Mouse (Mus musculus): Measurements from ENCODE around the gene Macf1.

Gene Macf1

GRCm38 (mm10) chr4:123404056-123404455 lies 280.1 kb downstream of the Macf1 start:
- in situ Hi-C loops (cut with MboI; ENCODE audit: low pct_unique_long_range_greater_than_20kb in 1 of 2, low sequenced_read_pairs in 2 of 2, unreplicated experiment in 1 of 2) = no loop called here

- in situ Hi-C loops (cut with MboI; ENCODE audit: low pct_unique_long_range_greater_than_20kb in 1 of 2, low sequenced_read_pairs in 2 of 2, unreplicated experiment in 1 of 2) = no loop called here
Measured at GRCm38 (mm10) chr4:123402244-123402643, 281.9 kb downstream of the Macf1 start.

GRCm38 (mm10) chr4:123401265-123401664 lies 282.9 kb downstream of the Macf1 start:
- in situ Hi-C loops (cut with MboI; ENCODE audit: low pct_unique_long_range_greater_than_20kb in 1 of 2, low sequenced_read_pairs in 2 of 2, unreplicated experiment in 1 of 2) = no loop called here

GRCm38 (mm10) chr4:123397643-123398434 lies 286.3 kb downstream of the Macf1 start:
- in situ Hi-C loops (cut with MboI; ENCODE audit: low pct_unique_long_range_greater_than_20kb in 1 of 2, low sequenced_read_pairs in 2 of 2, unreplicated experiment in 1 of 2) = no loop called here

DNA sequence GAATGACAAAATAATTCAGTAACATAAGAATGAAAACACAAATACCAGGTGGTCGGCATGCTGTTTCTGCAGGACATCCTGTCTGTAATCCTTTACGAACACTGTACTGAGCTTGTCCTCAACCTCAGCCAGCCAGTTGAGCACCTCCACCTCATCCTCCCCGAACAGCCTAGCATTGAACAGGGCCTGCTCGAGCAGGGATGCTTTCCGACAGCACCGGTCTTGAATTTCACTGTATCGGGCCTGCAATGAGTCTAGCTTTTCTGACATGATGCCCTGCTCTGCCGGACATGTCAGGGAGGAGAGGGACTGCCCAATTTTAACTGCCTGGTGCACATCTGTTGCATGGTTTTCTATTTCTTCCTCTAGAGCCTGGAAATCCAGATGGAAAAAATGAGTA lies 287.1 kb downstream of the Macf1 start:
- in situ Hi-C loops (cut with MboI; ENCODE audit: low pct_unique_long_range_greater_than_20kb in 1 of 2, low sequenced_read_pairs in 2 of 2, unreplicated experiment in 1 of 2) = no loop called here

- in situ Hi-C loops (cut with MboI; ENCODE audit: low pct_unique_long_range_greater_than_20kb in 1 of 2, low sequenced_read_pairs in 2 of 2, unreplicated experiment in 1 of 2) = no loop called here
Measured at GRCm38 (mm10) chr4:123395435-123396000, 288.6 kb downstream of the Macf1 start.

DNA sequence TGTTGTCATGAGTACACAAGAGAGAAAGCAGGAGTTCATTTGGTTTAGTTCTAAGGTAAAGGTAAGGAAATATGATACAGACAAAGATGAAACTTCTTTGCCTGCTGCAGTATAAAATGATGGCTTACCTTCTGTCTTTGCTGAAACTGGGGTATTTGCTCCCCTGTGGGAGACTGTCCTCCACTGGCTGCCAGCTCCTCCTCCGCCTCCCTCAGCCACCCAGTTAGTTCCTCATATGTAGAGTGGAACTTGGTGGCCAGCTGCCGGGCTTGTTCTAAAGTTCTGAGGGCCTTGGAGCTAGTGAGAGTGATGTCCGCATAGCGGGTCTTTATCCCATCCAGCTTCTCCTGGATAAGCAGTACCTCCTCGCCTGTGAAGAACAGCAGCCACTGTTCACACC lies 289.3 kb downstream of the Macf1 start:
- in situ Hi-C loops (cut with MboI; ENCODE audit: low pct_unique_long_range_greater_than_20kb in 1 of 2, low sequenced_read_pairs in 2 of 2, unreplicated experiment in 1 of 2) = no loop called here

DNA sequence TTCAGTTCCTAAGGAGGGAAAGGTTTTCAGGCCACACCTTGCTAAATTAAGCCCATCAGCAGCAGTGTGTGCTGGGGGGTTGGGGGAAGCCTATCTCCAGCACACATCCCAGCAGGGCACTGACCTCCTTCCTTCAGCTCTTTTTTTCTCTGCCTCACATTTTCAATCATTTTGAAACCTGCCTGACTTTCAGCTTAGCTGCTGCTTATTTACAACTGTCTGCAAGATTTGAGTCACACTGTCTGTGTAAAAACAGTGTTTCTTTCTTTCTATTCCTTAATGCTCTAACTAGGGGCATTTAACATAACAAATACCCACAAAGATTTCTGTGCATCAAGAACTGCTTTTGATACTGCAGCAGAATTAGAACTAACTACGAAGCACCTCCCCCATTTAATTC lies 289.9 kb downstream of the Macf1 start:
- in situ Hi-C loops (cut with MboI; ENCODE audit: low pct_unique_long_range_greater_than_20kb in 1 of 2, low sequenced_read_pairs in 2 of 2, unreplicated experiment in 1 of 2) = no loop called here

- in situ Hi-C loops (cut with MboI; ENCODE audit: low pct_unique_long_range_greater_than_20kb in 1 of 2, low sequenced_read_pairs in 2 of 2, unreplicated experiment in 1 of 2) = no loop called here
Measured at GRCm38 (mm10) chr4:123393004-123393403, 291.2 kb downstream of the Macf1 start.

GRCm38 (mm10) chr4:123392187-123392586 lies 292.0 kb downstream of the Macf1 start:
- in situ Hi-C loops (cut with MboI; ENCODE audit: low pct_unique_long_range_greater_than_20kb in 1 of 2, low sequenced_read_pairs in 2 of 2, unreplicated experiment in 1 of 2) = no loop called here

DNA sequence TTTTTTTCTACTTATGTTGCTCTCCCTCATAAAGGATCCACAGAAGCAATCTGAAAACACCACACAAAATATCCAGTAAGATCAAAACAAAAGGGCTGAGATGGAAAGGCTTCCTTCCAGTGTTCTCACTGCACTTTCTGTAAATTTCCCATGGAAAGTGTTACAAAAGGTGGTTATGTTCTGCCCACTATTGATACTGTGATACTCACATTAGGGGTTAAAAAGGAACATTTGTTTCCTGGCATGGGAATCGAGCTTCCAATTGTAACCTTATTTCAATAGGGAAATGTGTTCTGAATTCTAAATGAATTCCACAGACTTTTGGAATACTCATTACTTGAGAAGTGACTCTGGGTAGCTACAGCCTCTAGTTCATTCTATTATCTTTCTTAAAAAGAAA lies 299.1 kb downstream of the Macf1 start:
- in situ Hi-C loops (cut with MboI; ENCODE audit: low pct_unique_long_range_greater_than_20kb in 1 of 2, low sequenced_read_pairs in 2 of 2, unreplicated experiment in 1 of 2) = no loop called here

GRCm38 (mm10) chr4:123383173-123383572 lies 301.0 kb downstream of the Macf1 start:
- in situ Hi-C loops (cut with MboI; ENCODE audit: low pct_unique_long_range_greater_than_20kb in 1 of 2, low sequenced_read_pairs in 2 of 2, unreplicated experiment in 1 of 2) = no loop called here

DNA sequence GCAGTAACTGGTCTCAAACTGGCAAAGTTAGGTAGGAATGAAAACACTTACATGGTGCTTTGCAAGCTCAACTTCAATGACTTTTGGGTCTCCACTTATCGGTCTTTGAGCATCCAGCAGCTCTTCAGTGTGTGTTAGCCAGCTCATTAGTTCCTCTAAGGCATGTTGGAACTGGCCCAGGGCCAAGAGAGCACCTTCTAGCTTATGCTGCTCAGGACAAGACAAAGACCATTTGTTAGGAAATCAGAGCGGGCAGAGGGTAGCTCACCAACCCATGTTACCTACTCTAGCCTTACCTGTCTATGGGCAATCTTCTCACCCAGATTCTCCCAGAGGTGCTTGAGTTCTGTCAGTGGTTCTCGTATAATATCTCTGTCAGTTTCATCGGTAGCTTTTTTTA lies 302.1 kb downstream of the Macf1 start:
- in situ Hi-C loops (cut with MboI; ENCODE audit: low pct_unique_long_range_greater_than_20kb in 1 of 2, low sequenced_read_pairs in 2 of 2, unreplicated experiment in 1 of 2) = no loop called here

DNA sequence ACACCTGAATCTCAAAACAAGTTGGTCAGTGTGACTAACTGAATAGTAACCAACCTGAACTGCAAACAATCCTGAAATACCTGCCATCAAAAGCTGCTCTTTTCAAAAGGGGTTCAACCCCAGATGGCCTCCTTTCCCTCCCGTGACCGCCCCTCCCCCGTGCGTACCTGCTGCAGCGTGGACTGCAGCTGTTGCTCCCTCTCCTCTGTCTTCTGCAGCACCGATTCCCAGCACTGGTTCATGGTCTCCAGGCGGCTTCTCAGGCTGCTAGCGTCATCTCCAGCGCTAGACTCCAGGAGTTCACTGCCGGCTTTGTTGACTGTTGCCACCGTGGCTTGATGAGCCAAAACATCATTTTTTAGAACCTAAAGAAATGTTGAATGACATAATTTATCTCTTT lies 302.6 kb downstream of the Macf1 start:
- in situ Hi-C loops (cut with MboI; ENCODE audit: low pct_unique_long_range_greater_than_20kb in 1 of 2, low sequenced_read_pairs in 2 of 2, unreplicated experiment in 1 of 2) = no loop called here

GRCm38 (mm10) chr4:123376031-123376430 lies 308.1 kb downstream of the Macf1 start:
- in situ Hi-C loops (cut with MboI; ENCODE audit: low pct_unique_long_range_greater_than_20kb in 1 of 2, low sequenced_read_pairs in 2 of 2, unreplicated experiment in 1 of 2) = loop anchor here in 1 of 2 experiments (10.0 kb wide), 1 partner anchor 119 kb away; no protein-coding TSS in a partner anchor

DNA sequence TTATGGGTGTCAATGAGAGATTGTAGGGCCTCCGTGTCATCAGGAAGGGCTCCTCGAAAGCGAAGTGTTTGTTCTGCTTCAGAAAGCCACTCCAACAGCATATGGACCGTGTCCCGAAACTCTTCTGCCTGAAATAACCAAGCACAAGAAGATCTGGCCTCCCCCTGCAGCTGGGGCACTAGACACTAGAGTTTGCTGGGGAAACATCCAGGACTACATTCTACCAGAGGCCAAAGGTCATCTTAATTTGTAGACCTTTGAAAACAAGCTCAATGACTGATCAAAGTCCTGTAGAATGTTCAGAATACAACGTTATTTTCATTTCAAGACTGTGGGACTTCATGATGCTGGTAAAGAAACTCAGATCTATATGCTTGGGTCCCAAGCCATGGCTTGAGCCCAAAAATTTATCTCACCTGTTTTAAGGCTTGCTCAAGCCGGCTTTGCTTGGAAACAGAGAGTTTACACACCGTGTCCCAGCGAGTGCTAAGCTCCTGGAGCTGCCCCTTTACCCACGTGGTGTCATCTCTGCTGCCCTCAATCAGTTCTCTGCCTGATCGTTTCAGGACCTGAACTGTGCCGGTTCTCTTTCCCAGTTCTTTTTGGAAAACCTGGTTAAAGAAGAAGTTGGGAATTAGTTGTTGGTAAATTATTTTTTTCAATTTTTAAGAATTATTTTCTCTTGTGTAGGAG lies 309.7 kb downstream of the Macf1 start:
- in situ Hi-C loops (cut with MboI; ENCODE audit: low pct_unique_long_range_greater_than_20kb in 1 of 2, low sequenced_read_pairs in 2 of 2, unreplicated experiment in 1 of 2) = loop anchor here in 1 of 2 experiments (10.0 kb wide), 1 partner anchor 120 kb away; no protein-coding TSS in a partner anchor

- in situ Hi-C loops (cut with MboI; ENCODE audit: low pct_unique_long_range_greater_than_20kb in 1 of 2, low sequenced_read_pairs in 2 of 2, unreplicated experiment in 1 of 2) = no loop called here
Measured at GRCm38 (mm10) chr4:123363555-123363954, 320.6 kb downstream of the Macf1 start.

- in situ Hi-C loops (cut with MboI; ENCODE audit: low pct_unique_long_range_greater_than_20kb in 1 of 2, low sequenced_read_pairs in 2 of 2, unreplicated experiment in 1 of 2) = no loop called here
Measured at GRCm38 (mm10) chr4:123360771-123361170, 323.4 kb downstream of the Macf1 start.

- in situ Hi-C loops (cut with MboI; ENCODE audit: low pct_unique_long_range_greater_than_20kb in 1 of 2, low sequenced_read_pairs in 2 of 2, unreplicated experiment in 1 of 2) = no loop called here
Measured at GRCm38 (mm10) chr4:123358613-123359012, 325.5 kb downstream of the Macf1 start.
